Mouse (Mus musculus): Measurements from ENCODE around the gene Ctnnal1. TPM values are rescaled to one million over a fixed set of nuclear protein-coding genes. Genes with fewer than 3 reads are reported as not detected.

Gene Ctnnal1
- total and polyA plus RNA-seq, 3 experiments = 3.3 to 5.2 (median 4.2) TPM

DNA sequence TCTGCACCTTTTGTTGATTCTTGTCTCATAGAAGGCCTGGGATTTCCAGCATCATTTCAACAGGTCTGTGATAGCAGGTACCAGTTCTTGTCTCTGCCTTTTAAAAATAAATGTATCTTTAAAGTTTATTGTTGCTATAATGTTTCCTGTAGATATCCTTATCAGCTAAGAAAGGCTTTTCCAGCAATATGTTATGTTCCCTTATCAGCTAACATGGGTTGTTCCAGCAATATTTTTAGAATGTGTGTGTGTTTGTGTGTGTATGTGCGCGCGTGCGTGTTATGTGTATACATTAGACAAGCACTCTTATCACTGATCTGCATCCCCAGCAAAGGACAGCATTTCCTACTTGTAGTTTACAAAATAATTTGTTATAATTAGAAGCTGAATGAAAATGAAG, 3.4 kb downstream of the Ctnnal1 start:
- Histone ChIP-seq H3K4me1 (ENCODE audit: control insufficient read depth in 1 of 2, insufficient read depth in 2 of 2) (peaks cover 3 to 10% of the 10 kb centered on the region in 2 experiments), H3K9me3 (replicated peaks; ENCODE audit: low read length) (no peaks in the 10 kb centered on the region), H3K4me2 (ENCODE audit: insufficient read depth, low read depth, poor library complexity, severe bottlenecking) (no peak overlapping the region), H3K4me3 (replicated peaks in 1 of 3; ENCODE audit: low read depth in 2 of 3, low read length in 2 of 3, poor library complexity in 1 of 3) (no peak overlapping the region), H3K79me2 (replicated peaks; ENCODE audit: control insufficient read depth, extremely low read depth, insufficient read depth, poor library complexity, severe bottlenecking) (no peaks in the 10 kb centered on the region), H3K27ac (ENCODE audit: insufficient read depth, low read depth) (no peak overlapping the region), H3K27me3 (replicated peaks) (no peaks in the 10 kb centered on the region), H3K36me3 (replicated peaks in 1 of 2; ENCODE audit: control insufficient read depth in 1 of 2, insufficient read depth in 1 of 2, low read length in 1 of 2) (no peaks in the 10 kb centered on the region), H3K9ac (ENCODE audit: insufficient read depth, low read depth) (no peak overlapping the region)
- no peak for DNase-seq (ENCODE audit: extremely low read depth)
- dilution Hi-C loops (cut with MboI; ENCODE audit: extremely low pct_ligation_motif_present, extremely low pct_unique_long_range_greater_than_20kb, low sequenced_read_pairs) (no loop called here), in situ Hi-C loops (cut with MboI; ENCODE audit: low pct_ligation_motif_present, low pct_unique_long_range_greater_than_20kb, low sequenced_read_pairs) (no loop called here)
- no peak for TF ChIP-seq MAX (IDR thresholded peaks at IDR 0.05; ENCODE audit: low read length)
- no peak for TF ChIP-seq E2F4 (IDR thresholded peaks at IDR 0.05; ENCODE audit: insufficient replicate concordance, low read depth, low read length)
- no peak for TF ChIP-seq USF1 (IDR thresholded peaks at IDR 0.05; ENCODE audit: low read depth, low read length)
- no peak for TF ChIP-seq POLR2A (IDR thresholded peaks at IDR 0.05; ENCODE audit: low read depth, low read length)
- TF ChIP-seq RCOR1 (conservative IDR thresholded peaks at IDR 0.05; ENCODE audit: low read depth, low read length) = no peak
- no peak for TF ChIP-seq NELFE (IDR thresholded peaks at IDR 0.05; ENCODE audit: low read depth, low read length)
- no peak for TF ChIP-seq MEF2A (IDR thresholded peaks at IDR 0.05; ENCODE audit: borderline replicate concordance, low read depth, low read length)
- TF ChIP-seq JUND (conservative IDR thresholded peaks at IDR 0.05; ENCODE audit: low read depth, low read length) = no peak
- no peak for TF ChIP-seq SIN3A (IDR thresholded peaks at IDR 0.05; ENCODE audit: low read length)
- TF ChIP-seq MYC (IDR thresholded peaks at IDR 0.05; ENCODE audit: low read depth, low read length) = no peak
- no peak for TF ChIP-seq POLR2AphosphoS2 (IDR thresholded peaks at IDR 0.05; ENCODE audit: low read depth, low read length)
- no peak for TF ChIP-seq UBTF (IDR thresholded peaks at IDR 0.05; ENCODE audit: low read depth, low read length)
- no peak for TF ChIP-seq MXI1 (IDR thresholded peaks at IDR 0.05; ENCODE audit: low read depth, low read length)
- no peak for TF ChIP-seq NRF1 (IDR thresholded peaks at IDR 0.05; ENCODE audit: low read depth, low read length)
- no peak for TF ChIP-seq ZC3H11A (IDR thresholded peaks at IDR 0.05; ENCODE audit: low read depth, low read length)
- TF ChIP-seq ZMIZ1 (IDR thresholded peaks at IDR 0.05; ENCODE audit: low read depth, low read length) = no peak

DNA sequence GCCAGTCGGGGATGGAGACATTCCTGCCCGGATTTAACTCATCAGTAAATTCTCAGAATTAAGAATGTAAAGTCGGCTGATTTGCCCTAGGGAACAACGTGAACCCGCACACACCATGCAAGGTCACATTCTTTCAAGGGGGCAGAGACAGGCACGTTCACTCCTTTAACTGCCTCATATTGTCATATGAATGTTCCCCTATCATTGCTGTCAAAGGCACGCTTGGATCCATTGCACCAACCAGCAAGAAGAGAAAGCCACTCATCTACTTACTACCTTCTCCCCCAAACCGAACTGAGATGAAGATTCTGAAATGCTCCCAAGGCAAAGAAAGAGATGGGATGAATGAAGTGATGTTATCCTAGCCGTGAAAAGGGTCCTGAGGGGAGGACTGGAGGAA, 6.3 kb downstream of the Ctnnal1 start:
- Histone ChIP-seq H3K27me3 (replicated peaks) (no peaks in the 10 kb centered on the region), H3K36me3 (replicated peaks in 1 of 2; ENCODE audit: control insufficient read depth in 1 of 2, insufficient read depth in 1 of 2, low read length in 1 of 2) (no peaks in the 10 kb centered on the region), H3K4me2 (ENCODE audit: insufficient read depth, low read depth, poor library complexity, severe bottlenecking) (no peak overlapping the region), H3K79me2 (replicated peaks; ENCODE audit: control insufficient read depth, extremely low read depth, insufficient read depth, poor library complexity, severe bottlenecking) (no peaks in the 10 kb centered on the region), H3K9me3 (replicated peaks; ENCODE audit: low read length) (no peaks in the 10 kb centered on the region), H3K4me1 (ENCODE audit: control insufficient read depth in 1 of 2, insufficient read depth in 2 of 2) (peaks cover 3% of the 10 kb centered on the region in 2 experiments; a peak in 3 of 4 replicates), H3K27ac (ENCODE audit: insufficient read depth, low read depth) (no peak overlapping the region), H3K4me3 (replicated peaks in 1 of 3; ENCODE audit: low read depth in 2 of 3, low read length in 2 of 3, poor library complexity in 1 of 3) (no peak overlapping the region), H3K9ac (ENCODE audit: insufficient read depth, low read depth) (no peak overlapping the region)
- dilution Hi-C loops (cut with MboI; ENCODE audit: extremely low pct_ligation_motif_present, extremely low pct_unique_long_range_greater_than_20kb, low sequenced_read_pairs) (no loop called here), in situ Hi-C loops (cut with MboI; ENCODE audit: low pct_ligation_motif_present, low pct_unique_long_range_greater_than_20kb, low sequenced_read_pairs) (no loop called here)
- DNase-seq (ENCODE audit: extremely low read depth) = no peak
- TF ChIP-seq ZNF384 (IDR thresholded peaks at IDR 0.05; ENCODE audit: low read depth, low read length) (no peak), SMC3 (IDR thresholded peaks at IDR 0.05; ENCODE audit: low read depth, low read length) (no peak), USF1 (IDR thresholded peaks at IDR 0.05; ENCODE audit: low read depth, low read length) (no peak), JUND (conservative IDR thresholded peaks at IDR 0.05; ENCODE audit: low read depth, low read length) (no peak), HCFC1 (IDR thresholded peaks at IDR 0.05; ENCODE audit: low read depth, low read length) (no peak), CHD2 (IDR thresholded peaks at IDR 0.05; ENCODE audit: low read length) (no peak), IRF4 (IDR thresholded peaks at IDR 0.05; ENCODE audit: low read depth, low read length) (no peak), MYC (IDR thresholded peaks at IDR 0.05; ENCODE audit: low read depth, low read length) (no peak), BHLHE40 (IDR thresholded peaks at IDR 0.05; ENCODE audit: low read depth, low read length) (no peak), POLR2AphosphoS2 (IDR thresholded peaks at IDR 0.05; ENCODE audit: low read depth, low read length) (no peak), CTCF (conservative IDR thresholded peaks at IDR 0.05 in 1 of 2, IDR thresholded peaks at IDR 0.05 in 1 of 2; ENCODE audit: low read depth in 2 of 2, low read length in 2 of 2) (no peak), RAD21 (IDR thresholded peaks at IDR 0.05; ENCODE audit: low read depth, low read length) (no peak), RCOR1 (conservative IDR thresholded peaks at IDR 0.05; ENCODE audit: low read depth, low read length) (no peak), ZMIZ1 (IDR thresholded peaks at IDR 0.05; ENCODE audit: low read depth, low read length) (no peak), MAX (IDR thresholded peaks at IDR 0.05; ENCODE audit: low read length) (no peak), TBP (conservative IDR thresholded peaks at IDR 0.05; ENCODE audit: low read depth, low read length) (no peak), POLR2A (IDR thresholded peaks at IDR 0.05; ENCODE audit: low read depth, low read length) (no peak), NRF1 (IDR thresholded peaks at IDR 0.05; ENCODE audit: low read depth, low read length) (no peak), ETS1 (conservative IDR thresholded peaks at IDR 0.05; ENCODE audit: low read depth, low read length) (no peak), ZC3H11A (IDR thresholded peaks at IDR 0.05; ENCODE audit: low read depth, low read length) (no peak)
